Mouse (Mus musculus) hindbrain, embryonic 11.5 days (tissue): Measurements from ENCODE around the gene Hmgcs1. TPM values are rescaled to one million over a fixed set of nuclear protein-coding genes. Genes with fewer than 3 reads are reported as not detected.
"Not testable (repeated sequence)": the region's sequence is repeated elsewhere in the genome, so short reads cannot be mapped to it uniquely, and the experiment has no call there.

Source experiments
- ATAC-seq: fragments of 200-750 bp; cut with Nextera tagmentation; 2 replicates; pipeline ENCODE4 v1.8.0; 2017; ENCODE audit warnings: mild to moderate bottlenecking, moderate TSS enrichment, moderate library complexity; ENCODE audit not compliant: low FRiP score
- DNase-seq: peaks from one replicate; pipeline ENCODE4 v3.0.0-alpha.2; 2015; ENCODE audit warnings: low spot score
- H3K27ac ChIP-seq: fragments of 300-500 bp; sonication (generic); 2 replicates; pipeline ENCODE4 v1.5.1; 2014; ENCODE audit warnings: mild to moderate bottlenecking, low read depth, low read length
- H3K27me3 ChIP-seq: fragments of 300-500 bp; sonication (generic); 2 replicates; pipeline ENCODE4 v1.6.1; 2014; ENCODE audit warnings: mild to moderate bottlenecking, low read length, moderate library complexity, mixed read lengths; ENCODE audit not compliant: control insufficient read depth, insufficient read depth
- H3K36me3 ChIP-seq: fragments of 300-500 bp; sonication (generic); 2 replicates; pipeline ENCODE4 v1.6.1; 2014; ENCODE audit warnings: mild to moderate bottlenecking, low read length, moderate library complexity, mixed read lengths; ENCODE audit not compliant: control insufficient read depth, insufficient read depth
- H3K4me1 ChIP-seq: fragments of 300-500 bp; sonication (generic); replicated peaks from 2 replicates; pipeline ENCODE4 v1.6.1; 2014; ENCODE audit warnings: low read length, mixed read lengths; ENCODE audit not compliant: control insufficient read depth, insufficient read depth
- H3K4me2 ChIP-seq: fragments of 300-500 bp; sonication (generic); replicated peaks from 2 replicates; pipeline ENCODE4 v1.6.1; 2014; ENCODE audit warnings: mild to moderate bottlenecking, low read depth, low read length
- H3K4me3 ChIP-seq: fragments of 300-500 bp; sonication (generic); 2 replicates; pipeline ENCODE4 v1.5.1; 2014; ENCODE audit warnings: low read depth, low read length
- H3K9ac ChIP-seq: fragments of 300-500 bp; sonication (generic); 2 replicates; pipeline ENCODE4 v1.6.1; 2014; ENCODE audit warnings: low read depth, low read length
- H3K9me3 ChIP-seq: fragments of 300-500 bp; sonication (generic); 2 replicates; pipeline ENCODE4 v1.6.1; 2016; ENCODE audit warnings: low read length; ENCODE audit not compliant: control insufficient read depth
- WGBS: fragments of 180-500 bp; shearing (Covaris S2); extraction: QIAGEN DNeasy Blood & Tissue Kit; methylation state at CpG from one replicate; pipeline ENCODE4 v1.1.7; 2014; 5-methylcytosine and 5-hydroxymethylcytosine counted together
- polyA plus RNA-seq: library from polyadenylated mRNA; unstranded; fragments of >200 nt; fragmentation: Nextera tagmentation; extraction: Ambion mirVana; gene quantifications from 2 replicates; pipeline ENCODE4 v1.2.1, GENCODE M21; 2014

Gene Hmgcs1
- polyA plus RNA-seq, 1 experiment from 2014 or later, result 493 TPM

DNA sequence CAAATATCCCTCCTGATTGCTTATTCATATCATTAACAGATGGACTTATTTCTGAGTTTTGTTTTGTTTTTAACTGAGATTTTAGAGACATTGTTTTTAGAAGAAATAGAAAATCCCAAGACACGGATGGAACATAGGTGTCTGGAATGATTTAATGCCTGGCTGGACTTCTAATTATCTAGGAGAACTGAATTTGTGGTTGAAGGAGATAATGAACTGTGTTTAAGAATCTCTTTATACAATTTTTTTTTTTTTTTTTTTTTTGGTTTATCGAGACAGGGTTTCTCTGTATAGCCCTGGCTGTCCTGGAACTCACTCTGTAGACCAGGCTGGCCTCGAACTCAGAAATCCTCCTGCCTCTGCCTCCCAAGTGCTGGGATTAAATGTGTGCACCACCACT is 1.8 kb downstream of the Hmgcs1 start:
- peak overlapping the region; percentile 71 for H3K4me2 ChIP-seq
- not testable (repeated sequence) for H3K27me3 ChIP-seq, H3K9me3 ChIP-seq, H3K4me1 ChIP-seq, H3K36me3 ChIP-seq, ATAC-seq, H3K9ac ChIP-seq, H3K27ac ChIP-seq, DNase-seq
- peak overlapping the region; percentile 93 for H3K4me3 ChIP-seq
- 75% methylated on average over 3 of the region's 3 CpGs for WGBS

DNA sequence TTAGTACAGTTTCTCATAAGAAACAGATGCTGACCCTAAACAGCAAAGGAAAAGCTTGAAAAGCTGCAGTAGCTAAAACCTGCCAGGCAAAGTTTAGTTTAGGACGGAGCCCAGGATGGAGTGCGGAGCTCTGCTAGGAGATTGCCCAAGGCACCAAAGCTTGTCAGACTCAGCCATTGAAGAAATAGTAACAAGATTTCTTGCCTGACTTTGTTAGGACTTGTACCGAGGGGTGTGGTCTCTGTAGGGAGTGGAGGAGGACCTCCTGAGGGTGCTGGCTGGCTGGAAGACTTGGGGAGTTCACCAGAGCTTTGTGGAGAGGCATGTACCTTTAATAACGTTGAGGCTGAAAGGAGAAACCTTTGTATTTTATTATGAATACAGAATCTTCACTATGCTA is 5.5 kb downstream of the Hmgcs1 start:
- Histone ChIP-seq H3K27me3 (no peaks in the 10 kb centered on the region), H3K36me3 (peaks cover 2% of the 10 kb centered on the region; the same call in 1 of the 2 replicates), H3K4me1 (no peaks in the 10 kb centered on the region; the same call in 1 of the 2 replicates), H3K27ac (no peak overlapping the region), H3K9ac (no peak overlapping the region), H3K4me2 (no peak overlapping the region), H3K9me3 (no peaks in the 10 kb centered on the region), H3K4me3 (no peak overlapping the region)
- ATAC-seq, result no peak
- no peak for DNase-seq
- 79% methylated on average over 4 of the region's 4 CpGs for WGBS

DNA sequence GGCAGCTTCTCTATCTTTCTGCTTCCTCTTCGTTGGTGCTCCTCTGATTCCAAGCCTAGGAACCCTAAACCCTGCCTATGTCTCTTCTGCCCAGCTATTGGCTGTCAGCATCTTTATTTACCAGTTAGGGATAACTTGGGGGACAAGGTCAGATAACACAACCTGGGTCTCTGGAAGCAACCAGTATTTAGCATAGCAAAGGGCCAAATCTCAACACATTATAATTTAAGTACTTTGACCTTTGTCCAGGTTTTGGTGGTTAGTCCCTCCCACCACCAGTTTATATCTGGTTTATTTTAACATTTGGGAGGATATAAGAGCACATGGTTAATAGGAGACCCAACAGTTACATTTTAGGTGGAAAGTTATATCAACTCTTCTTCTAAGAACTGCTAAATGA is 6.3 kb downstream of the Hmgcs1 start:
- H3K36me3 ChIP-seq, result peaks cover 7% of the 10 kb centered on the region
- 73% methylated on average over 1 of the region's 1 CpGs for WGBS
- no peak overlapping the region for H3K4me2 ChIP-seq

DNA sequence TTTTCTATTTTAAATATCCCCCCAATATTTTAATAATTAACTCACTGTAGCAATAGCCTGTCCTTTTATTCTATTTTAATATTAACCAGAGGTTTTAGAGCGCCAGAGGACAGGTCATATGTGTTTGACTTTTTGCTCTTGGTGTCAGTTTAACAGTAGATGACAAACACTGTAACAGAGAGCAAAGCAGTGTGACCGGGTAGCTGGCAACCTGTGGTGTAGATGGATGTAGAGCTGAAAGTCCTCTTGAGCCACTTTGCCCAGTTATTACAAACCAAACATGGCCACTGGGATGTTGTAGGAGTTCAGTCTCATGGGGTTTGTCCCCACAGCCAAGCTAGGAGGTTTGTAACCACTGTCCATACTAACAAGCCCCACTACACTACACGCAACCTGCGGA is 8.3 kb downstream of the Hmgcs1 start:
- 93% methylated on average over 4 of the region's 4 CpGs for WGBS
- ATAC-seq (no peak), DNase-seq (no peak)
- Histone ChIP-seq H3K27me3 (no peaks in the 10 kb centered on the region), H3K27ac (no peak overlapping the region), H3K9ac (no peak overlapping the region), H3K4me1 (no peaks in the 10 kb centered on the region; the same call in 1 of the 2 replicates), H3K36me3 (peaks cover 12% of the 10 kb centered on the region), H3K4me2 (no peak overlapping the region), H3K4me3 (no peak overlapping the region), H3K9me3 (no peaks in the 10 kb centered on the region)

More for the DNA sequence above, 6.3 kb downstream of the Hmgcs1 start:
- no peak overlapping the region for H3K9ac ChIP-seq
- H3K4me3 ChIP-seq, result no peak overlapping the region
- no peak for DNase-seq
- no peak for ATAC-seq
- H3K27ac ChIP-seq, result no peak overlapping the region
- H3K9me3 ChIP-seq, result no peaks in the 10 kb centered on the region
- no peaks in the 10 kb centered on the region; the same call in 1 of the 2 replicates for H3K4me1 ChIP-seq
- no peaks in the 10 kb centered on the region for H3K27me3 ChIP-seq

DNA sequence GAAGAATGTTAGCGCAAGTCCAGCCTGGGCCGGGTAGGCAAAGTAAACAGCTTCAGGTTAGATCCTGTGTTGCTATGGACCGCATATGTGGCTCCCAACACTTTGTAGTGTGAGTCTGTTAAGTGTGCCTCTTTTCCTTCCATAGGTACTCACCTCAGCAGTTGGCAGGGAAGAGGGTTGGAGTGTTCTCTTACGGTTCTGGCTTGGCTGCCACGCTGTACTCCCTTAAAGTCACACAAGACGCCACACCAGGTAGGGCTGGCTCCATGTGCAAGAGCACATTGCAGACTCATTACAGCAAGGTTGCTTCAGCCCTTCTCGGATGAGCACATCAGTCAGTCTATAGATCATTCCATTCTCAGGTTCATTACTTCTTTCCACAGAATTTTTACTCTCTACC is 14.1 kb downstream of the Hmgcs1 start:
- ATAC-seq (no peak), DNase-seq (no peak)
- Histone ChIP-seq H3K27me3 (no peaks in the 10 kb centered on the region), H3K4me2 (no peak overlapping the region), H3K9ac (no peak overlapping the region), H3K4me1 (no peaks in the 10 kb centered on the region), H3K36me3 (peaks cover 28% of the 10 kb centered on the region), H3K9me3 (no peaks in the 10 kb centered on the region), H3K27ac (no peak overlapping the region), H3K4me3 (no peak overlapping the region)
- 94% methylated on average over 7 of the region's 7 CpGs for WGBS

DNA sequence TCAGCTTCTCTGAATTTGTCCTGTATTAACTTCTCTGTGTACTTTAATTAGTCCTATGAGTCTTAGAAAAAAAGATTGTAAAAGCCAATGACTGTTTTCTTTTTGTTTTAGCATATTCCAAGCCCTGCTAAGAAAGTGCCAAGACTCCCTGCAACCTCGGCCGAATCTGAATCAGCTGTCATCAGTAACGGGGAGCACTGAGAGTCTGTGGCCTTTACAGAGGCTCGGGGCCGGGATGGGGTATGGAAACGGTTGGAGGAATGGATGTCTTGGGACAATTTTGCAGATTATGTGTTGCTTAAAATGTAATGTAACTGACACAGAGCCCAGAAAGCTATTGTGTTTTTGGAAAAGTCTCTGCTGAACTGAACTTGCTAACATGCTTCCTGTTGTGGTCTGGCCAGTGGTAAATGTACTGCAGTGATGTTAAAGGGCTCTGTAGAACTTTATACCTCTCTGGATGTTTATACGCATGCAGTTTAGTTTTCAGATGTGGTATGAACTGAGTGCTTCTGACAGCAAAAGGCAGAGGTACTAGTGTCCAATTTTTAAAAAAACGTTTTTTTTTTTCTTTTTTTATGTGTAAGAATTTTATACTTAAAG is 16.2 kb downstream of the Hmgcs1 start:
- not testable (repeated sequence) for H3K4me2 ChIP-seq, H3K4me1 ChIP-seq, ATAC-seq, H3K27ac ChIP-seq, H3K9ac ChIP-seq, H3K27me3 ChIP-seq, H3K9me3 ChIP-seq, H3K4me3 ChIP-seq, DNase-seq
- H3K36me3 ChIP-seq, result peaks cover 23% of the 10 kb centered on the region
- WGBS, result 90% methylated on average over 7 of the region's 8 CpGs

DNA sequence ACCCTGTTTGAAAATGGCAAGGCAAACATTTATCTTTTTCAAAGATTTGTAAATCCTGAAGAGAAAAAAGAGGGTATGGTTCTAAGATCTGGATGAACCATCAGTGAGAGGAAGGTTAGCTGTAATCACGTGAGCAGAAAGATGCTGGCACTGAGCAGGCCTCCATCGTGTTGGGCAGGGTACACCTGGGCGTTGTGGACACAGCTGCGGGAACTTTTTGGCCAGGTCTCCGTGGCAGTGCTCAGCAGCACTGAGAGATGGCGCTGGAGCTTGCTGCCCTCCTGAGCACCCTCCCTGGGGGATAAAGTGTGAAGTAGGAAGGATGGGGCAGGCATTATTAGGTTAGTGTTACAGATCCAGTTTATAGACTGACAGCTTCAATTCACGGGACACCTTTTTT is 16.8 kb downstream of the Hmgcs1 start:
- Histone ChIP-seq H3K4me2 (no peak overlapping the region), H3K27ac (no peak overlapping the region), H3K4me1 (no peaks in the 10 kb centered on the region), H3K27me3 (no peaks in the 10 kb centered on the region), H3K9me3 (no peaks in the 10 kb centered on the region), H3K36me3 (peaks cover 23% of the 10 kb centered on the region), H3K9ac (no peak overlapping the region), H3K4me3 (no peak overlapping the region)
- WGBS, result 82% methylated on average over 7 of the region's 7 CpGs
- DNase-seq, result no peak
- ATAC-seq, result no peak

DNA sequence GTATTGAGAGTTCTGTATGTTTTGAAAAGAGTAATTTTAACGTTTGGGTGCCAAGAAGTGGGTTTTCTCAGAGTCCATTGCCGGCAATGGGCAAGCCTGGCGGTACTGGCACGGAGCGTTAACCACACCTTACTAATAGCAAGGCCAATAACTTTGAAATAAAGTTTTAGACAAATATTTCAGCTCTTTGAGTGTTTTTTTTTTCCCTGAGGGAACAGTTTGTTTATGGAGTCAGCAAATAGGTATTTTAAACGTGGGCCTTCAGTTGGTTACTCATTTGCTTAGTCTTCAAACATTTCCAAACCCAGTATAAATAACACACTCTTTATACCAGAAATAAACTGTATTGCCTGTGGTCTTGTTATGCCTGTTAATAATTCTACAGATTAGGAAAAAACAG is 17.7 kb downstream of the Hmgcs1 start:
- H3K9ac ChIP-seq, result no peak overlapping the region
- peaks cover 21% of the 10 kb centered on the region for H3K36me3 ChIP-seq
- no peak overlapping the region for H3K4me3 ChIP-seq
- no peak overlapping the region for H3K4me2 ChIP-seq
- no peak overlapping the region for H3K27ac ChIP-seq
- H3K9me3 ChIP-seq, result no peaks in the 10 kb centered on the region
- H3K4me1 ChIP-seq, result no peaks in the 10 kb centered on the region
- ATAC-seq, result no peak
- DNase-seq, result no peak
- whole genome bisulfite sequencing, result 90% methylated on average over 6 of the region's 6 CpGs
- no peaks in the 10 kb centered on the region for H3K27me3 ChIP-seq

DNA sequence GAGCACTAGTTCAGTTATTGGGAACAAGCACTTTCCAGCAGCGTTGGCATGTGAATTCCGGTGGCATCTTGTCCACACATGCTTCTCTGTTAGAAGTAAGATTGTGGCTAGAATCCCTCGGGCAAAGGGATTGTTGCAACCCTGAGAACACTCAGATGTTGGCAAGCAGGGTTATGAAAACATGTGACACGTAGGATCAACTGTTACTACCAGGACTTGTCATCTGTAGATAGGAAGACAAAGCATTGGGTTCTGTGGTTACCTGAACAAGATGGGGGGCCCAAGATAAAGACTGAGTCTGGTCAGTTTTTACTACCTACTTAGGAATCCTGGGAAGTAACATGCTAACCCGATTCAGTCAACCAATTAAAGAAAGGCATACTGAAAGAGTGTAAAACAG is 18.8 kb downstream of the Hmgcs1 start:
- WGBS, result 90% methylated on average over 5 of the region's 5 CpGs
- Histone ChIP-seq H3K4me1 (no peaks in the 10 kb centered on the region), H3K27ac (no peak overlapping the region), H3K27me3 (no peaks in the 10 kb centered on the region), H3K9me3 (no peaks in the 10 kb centered on the region), H3K4me2 (no peak overlapping the region), H3K36me3 (peaks cover 15% of the 10 kb centered on the region), H3K9ac (no peak overlapping the region), H3K4me3 (no peak overlapping the region)
- DNase-seq (no peak), ATAC-seq (no peak)
